Mouse (Mus musculus): ENCODE results near the gene Sstr4. TPM values are rescaled to one million over a fixed set of nuclear protein-coding genes. Genes with fewer than 3 reads are reported as not detected.

Sstr4 gene
- polyA plus RNA-seq, 1 experiment from 2014 or later, result 0.52 TPM

DNA sequence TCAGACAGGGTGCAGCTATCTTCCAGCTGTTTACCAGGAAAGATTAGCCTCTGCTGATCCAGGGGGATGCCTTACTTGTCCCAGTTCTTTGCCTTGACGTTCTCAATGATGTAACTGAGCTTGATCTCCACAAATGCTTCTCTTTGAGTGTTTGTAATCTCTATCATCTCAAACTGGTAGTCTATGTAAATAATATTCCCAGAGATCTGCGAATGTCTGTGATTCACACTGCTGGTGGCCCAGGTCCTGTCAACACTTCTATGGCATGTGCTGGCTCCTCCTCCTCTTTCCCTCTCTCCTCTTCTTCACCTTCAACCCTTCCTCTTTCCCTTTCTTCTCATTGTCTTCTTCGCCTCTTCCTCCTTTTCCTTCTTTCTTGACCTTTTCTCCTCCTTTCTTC, 24.0 kb downstream of the Sstr4 start:
- Histone ChIP-seq H3K36me3 (ENCODE audit: control insufficient read depth, insufficient read depth, low read length) (no peaks in the 10 kb centered on the region), H3K4me1 (replicated peaks; ENCODE audit: control insufficient read depth, insufficient read depth, low read length) (no peaks in the 10 kb centered on the region), H3K9me3 (ENCODE audit: control insufficient read depth, low read length) (no peaks in the 10 kb centered on the region), H3K4me2 (ENCODE audit: low read depth, low read length, severe bottlenecking) (no peak overlapping the region), H3K4me3 (ENCODE audit: low read depth, low read length) (no peak overlapping the region), H3K27me3 (ENCODE audit: control insufficient read depth, insufficient read depth, low read length) (no peaks in the 10 kb centered on the region), H3K9ac (ENCODE audit: low read length) (no peak overlapping the region), H3K27ac (ENCODE audit: low read depth, low read length) (no peak overlapping the region)
- ATAC-seq (replicated peaks; ENCODE audit: low FRiP score) (no peak), DNase-seq (ENCODE audit: low spot score) (no peak)
- 84% methylated on average over 3 of the region's 3 CpGs for WGBS

- no peak overlapping the region for H3K9ac ChIP-seq (ENCODE audit: low read length)
- WGBS, result 98% methylated on average over 2 of the region's 2 CpGs
- ATAC-seq (replicated peaks; ENCODE audit: low FRiP score), result no peak
These were observed 24.6 kb downstream of the Sstr4 start for GRCm38 (mm10) chr2:148419776-148420175.

DNA sequence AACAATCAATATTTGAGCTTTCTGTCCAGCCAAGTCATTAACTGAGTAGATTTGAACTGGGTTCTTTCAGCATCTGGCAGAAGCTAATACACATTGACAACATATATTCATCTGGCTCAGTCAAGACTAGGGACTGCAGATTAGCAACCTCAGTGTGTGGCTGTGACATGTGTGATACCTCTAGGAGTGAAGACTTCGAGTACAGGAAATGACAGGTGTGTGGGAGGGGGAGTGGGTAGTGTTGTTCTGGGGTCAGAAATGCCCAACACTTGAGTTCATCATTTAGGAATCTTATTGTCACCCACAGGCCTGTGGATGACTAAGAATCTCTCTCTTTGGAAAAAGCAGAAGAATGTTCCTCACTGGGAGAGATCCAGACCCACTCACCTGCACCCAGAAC, 26.0 kb downstream of the Sstr4 start:
- DNase-seq (ENCODE audit: low spot score) (no peak), ATAC-seq (replicated peaks; ENCODE audit: low FRiP score) (no peak)
- 67% methylated on average over 1 of the region's 1 CpGs for WGBS
- Histone ChIP-seq H3K36me3 (ENCODE audit: control insufficient read depth, insufficient read depth, low read length) (no peaks in the 10 kb centered on the region), H3K27me3 (ENCODE audit: control insufficient read depth, insufficient read depth, low read length) (no peaks in the 10 kb centered on the region), H3K9me3 (ENCODE audit: control insufficient read depth, low read length) (no peaks in the 10 kb centered on the region), H3K4me2 (ENCODE audit: low read depth, low read length, severe bottlenecking) (no peak overlapping the region), H3K4me3 (ENCODE audit: low read depth, low read length) (no peak overlapping the region), H3K4me1 (replicated peaks; ENCODE audit: control insufficient read depth, insufficient read depth, low read length) (no peaks in the 10 kb centered on the region), H3K27ac (ENCODE audit: low read depth, low read length) (no peak overlapping the region), H3K9ac (ENCODE audit: low read length) (no peak overlapping the region)

More at GRCm38 (mm10) chr2:148419776-148420175, 24.6 kb downstream of the Sstr4 start:
- H3K4me2 ChIP-seq (ENCODE audit: low read depth, low read length, severe bottlenecking), result no peak overlapping the region
- H3K4me1 ChIP-seq (replicated peaks; ENCODE audit: control insufficient read depth, insufficient read depth, low read length), result no peaks in the 10 kb centered on the region
- no peak overlapping the region for H3K4me3 ChIP-seq (ENCODE audit: low read depth, low read length)
- H3K9me3 ChIP-seq (ENCODE audit: control insufficient read depth, low read length), result no peaks in the 10 kb centered on the region
- H3K36me3 ChIP-seq (ENCODE audit: control insufficient read depth, insufficient read depth, low read length), result no peaks in the 10 kb centered on the region
- no peak overlapping the region for H3K27ac ChIP-seq (ENCODE audit: low read depth, low read length)
- DNase-seq (ENCODE audit: low spot score), result no peak
- no peaks in the 10 kb centered on the region for H3K27me3 ChIP-seq (ENCODE audit: control insufficient read depth, insufficient read depth, low read length)

- 85% methylated on average over 1 of the region's 1 CpGs for WGBS
- DNase-seq (ENCODE audit: low spot score) (no peak), ATAC-seq (replicated peaks; ENCODE audit: low FRiP score) (no peak)
- Histone ChIP-seq H3K9me3 (ENCODE audit: control insufficient read depth, low read length) (no peaks in the 10 kb centered on the region), H3K36me3 (ENCODE audit: control insufficient read depth, insufficient read depth, low read length) (no peaks in the 10 kb centered on the region), H3K9ac (ENCODE audit: low read length) (no peak overlapping the region), H3K27me3 (ENCODE audit: control insufficient read depth, insufficient read depth, low read length) (no peaks in the 10 kb centered on the region), H3K4me2 (ENCODE audit: low read depth, low read length, severe bottlenecking) (no peak overlapping the region), H3K27ac (ENCODE audit: low read depth, low read length) (no peak overlapping the region), H3K4me1 (replicated peaks; ENCODE audit: control insufficient read depth, insufficient read depth, low read length) (no peaks in the 10 kb centered on the region), H3K4me3 (ENCODE audit: low read depth, low read length) (no peak overlapping the region)
These were observed 26.6 kb downstream of the Sstr4 start for GRCm38 (mm10) chr2:148421706-148422105.

DNA sequence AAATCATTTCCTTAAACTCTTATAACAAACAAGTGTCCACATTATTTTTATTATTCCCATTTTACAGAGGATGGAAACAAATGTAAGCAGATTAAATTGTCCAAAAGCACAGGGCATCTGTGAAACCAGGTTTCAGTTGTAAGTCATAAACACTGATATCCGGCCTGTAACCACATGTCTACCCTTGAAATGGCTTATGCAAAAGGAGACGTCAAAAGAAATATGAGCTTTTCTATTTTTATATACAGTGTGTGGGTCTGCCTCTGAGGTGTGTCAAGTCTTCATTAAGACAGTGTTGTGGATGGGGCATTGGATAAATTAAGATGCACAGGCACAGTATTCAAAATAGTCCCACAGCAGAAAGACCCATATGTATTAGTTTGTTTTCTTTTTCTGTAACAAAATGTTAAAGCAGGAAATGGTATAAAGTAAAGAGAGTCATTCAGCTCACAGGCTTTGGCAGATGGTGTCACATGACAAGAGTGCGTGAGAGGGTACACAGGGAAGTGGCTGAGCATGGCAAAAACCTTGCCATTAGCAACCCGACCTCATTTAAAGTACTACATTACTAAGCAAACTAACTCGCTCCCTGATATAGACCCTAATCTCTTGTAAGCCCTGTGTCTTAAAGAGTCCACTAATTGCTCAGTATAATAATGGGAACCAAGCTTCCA, 30.7 kb downstream of the Sstr4 start:
- Histone ChIP-seq H3K9me3 (ENCODE audit: control insufficient read depth, low read length) (no peaks in the 10 kb centered on the region), H3K4me2 (ENCODE audit: low read depth, low read length, severe bottlenecking) (no peak overlapping the region), H3K9ac (ENCODE audit: low read length) (no peak overlapping the region), H3K27me3 (ENCODE audit: control insufficient read depth, insufficient read depth, low read length) (no peaks in the 10 kb centered on the region), H3K4me3 (ENCODE audit: low read depth, low read length) (no peak overlapping the region), H3K36me3 (ENCODE audit: control insufficient read depth, insufficient read depth, low read length) (no peaks in the 10 kb centered on the region), H3K4me1 (replicated peaks; ENCODE audit: control insufficient read depth, insufficient read depth, low read length) (no peaks in the 10 kb centered on the region), H3K27ac (ENCODE audit: low read depth, low read length) (no peak overlapping the region)
- no peak for ATAC-seq (replicated peaks; ENCODE audit: low FRiP score)
- DNase-seq (ENCODE audit: low spot score), result no peak
- WGBS, result 82% methylated on average over 5 of the region's 5 CpGs

GRCm38 (mm10) chr2:148427553-148427952, 32.4 kb downstream of the Sstr4 start:
- no peak overlapping the region for H3K4me2 ChIP-seq (ENCODE audit: low read depth, low read length, severe bottlenecking)
- H3K27ac ChIP-seq (ENCODE audit: low read depth, low read length), result no peak overlapping the region
- no peaks in the 10 kb centered on the region for H3K4me1 ChIP-seq (replicated peaks; ENCODE audit: control insufficient read depth, insufficient read depth, low read length)
- no peak overlapping the region for H3K4me3 ChIP-seq (ENCODE audit: low read depth, low read length)
- ATAC-seq (replicated peaks; ENCODE audit: low FRiP score), result no peak
- no peaks in the 10 kb centered on the region for H3K9me3 ChIP-seq (ENCODE audit: control insufficient read depth, low read length)
- no peak overlapping the region for H3K9ac ChIP-seq (ENCODE audit: low read length)
- DNase-seq (ENCODE audit: low spot score), result no peak
- no peaks in the 10 kb centered on the region for H3K36me3 ChIP-seq (ENCODE audit: control insufficient read depth, insufficient read depth, low read length)
- 88% methylated on average over 3 of the region's 3 CpGs for WGBS
- H3K27me3 ChIP-seq (ENCODE audit: control insufficient read depth, insufficient read depth, low read length), result no peaks in the 10 kb centered on the region

- Histone ChIP-seq H3K27ac (ENCODE audit: low read depth, low read length) (no peak overlapping the region), H3K36me3 (ENCODE audit: control insufficient read depth, insufficient read depth, low read length) (no peaks in the 10 kb centered on the region), H3K4me2 (ENCODE audit: low read depth, low read length, severe bottlenecking) (no peak overlapping the region), H3K4me1 (replicated peaks; ENCODE audit: control insufficient read depth, insufficient read depth, low read length) (no peaks in the 10 kb centered on the region), H3K27me3 (ENCODE audit: control insufficient read depth, insufficient read depth, low read length) (no peaks in the 10 kb centered on the region), H3K9ac (ENCODE audit: low read length) (no peak overlapping the region), H3K4me3 (ENCODE audit: low read depth, low read length) (no peak overlapping the region), H3K9me3 (ENCODE audit: control insufficient read depth, low read length) (no peaks in the 10 kb centered on the region)
- ATAC-seq (replicated peaks; ENCODE audit: low FRiP score) (no peak), DNase-seq (ENCODE audit: low spot score) (no peak)
- 85% methylated on average over 3 of the region's 3 CpGs for WGBS
These were observed 33.4 kb downstream of the Sstr4 start for GRCm38 (mm10) chr2:148428523-148428922.

DNA sequence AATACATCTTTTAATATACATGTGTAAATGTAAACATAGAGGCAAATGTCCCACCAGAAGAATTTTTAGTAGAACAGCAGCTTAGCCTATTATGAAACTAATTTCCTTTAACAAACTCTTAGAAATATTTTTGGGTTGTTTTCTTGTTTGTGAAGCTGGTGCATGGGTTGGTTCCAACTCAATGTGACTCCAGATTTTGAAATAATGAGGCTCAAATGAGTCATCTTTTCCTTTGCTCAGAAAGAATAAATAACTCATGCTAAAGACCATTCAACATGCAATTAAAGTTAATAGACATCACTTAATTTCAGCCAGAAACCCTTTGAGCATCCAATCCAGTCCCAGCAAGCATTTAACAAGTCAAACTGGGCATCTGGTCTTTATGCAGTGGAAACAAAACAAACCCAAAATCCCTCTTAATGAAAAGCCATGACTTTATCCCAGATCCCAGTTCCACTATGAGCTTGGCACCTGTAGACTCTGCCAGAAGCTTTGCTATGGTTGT, 33.9 kb downstream of the Sstr4 start:
- no peak for DNase-seq (ENCODE audit: low spot score)

GRCm38 (mm10) chr2:148430941-148431340, 35.8 kb downstream of the Sstr4 start:
- Histone ChIP-seq H3K4me1 (replicated peaks; ENCODE audit: control insufficient read depth, insufficient read depth, low read length) (no peaks in the 10 kb centered on the region), H3K27me3 (ENCODE audit: control insufficient read depth, insufficient read depth, low read length) (no peaks in the 10 kb centered on the region), H3K36me3 (ENCODE audit: control insufficient read depth, insufficient read depth, low read length) (no peaks in the 10 kb centered on the region), H3K27ac (ENCODE audit: low read depth, low read length) (no peak overlapping the region), H3K9ac (ENCODE audit: low read length) (no peak overlapping the region), H3K9me3 (ENCODE audit: control insufficient read depth, low read length) (no peaks in the 10 kb centered on the region), H3K4me2 (ENCODE audit: low read depth, low read length, severe bottlenecking) (no peak overlapping the region), H3K4me3 (ENCODE audit: low read depth, low read length) (no peak overlapping the region)
- DNase-seq (ENCODE audit: low spot score) (no peak), ATAC-seq (replicated peaks; ENCODE audit: low FRiP score) (no peak)
- WGBS, result 83% methylated on average over 4 of the region's 4 CpGs

More for the DNA sequence above, 33.9 kb downstream of the Sstr4 start:
- no peak for ATAC-seq (replicated peaks; ENCODE audit: low FRiP score)
- Histone ChIP-seq H3K9me3 (ENCODE audit: control insufficient read depth, low read length) (no peaks in the 10 kb centered on the region), H3K4me2 (ENCODE audit: low read depth, low read length, severe bottlenecking) (no peak overlapping the region), H3K4me1 (replicated peaks; ENCODE audit: control insufficient read depth, insufficient read depth, low read length) (no peaks in the 10 kb centered on the region), H3K36me3 (ENCODE audit: control insufficient read depth, insufficient read depth, low read length) (no peaks in the 10 kb centered on the region), H3K27ac (ENCODE audit: low read depth, low read length) (no peak overlapping the region), H3K27me3 (ENCODE audit: control insufficient read depth, insufficient read depth, low read length) (no peaks in the 10 kb centered on the region), H3K9ac (ENCODE audit: low read length) (no peak overlapping the region), H3K4me3 (ENCODE audit: low read depth, low read length) (no peak overlapping the region)
